Mouse (Mus musculus) mesoderm, embryonic 11.5 days (tissue): ENCODE results near the gene Abhd12b.

Source experiments
- DNase-seq: peaks from one replicate; pipeline ENCODE4 v3.0.0-alpha.2; 2012; ENCODE audit warnings: low read depth, low spot score

The Abhd12b gene

DNA sequence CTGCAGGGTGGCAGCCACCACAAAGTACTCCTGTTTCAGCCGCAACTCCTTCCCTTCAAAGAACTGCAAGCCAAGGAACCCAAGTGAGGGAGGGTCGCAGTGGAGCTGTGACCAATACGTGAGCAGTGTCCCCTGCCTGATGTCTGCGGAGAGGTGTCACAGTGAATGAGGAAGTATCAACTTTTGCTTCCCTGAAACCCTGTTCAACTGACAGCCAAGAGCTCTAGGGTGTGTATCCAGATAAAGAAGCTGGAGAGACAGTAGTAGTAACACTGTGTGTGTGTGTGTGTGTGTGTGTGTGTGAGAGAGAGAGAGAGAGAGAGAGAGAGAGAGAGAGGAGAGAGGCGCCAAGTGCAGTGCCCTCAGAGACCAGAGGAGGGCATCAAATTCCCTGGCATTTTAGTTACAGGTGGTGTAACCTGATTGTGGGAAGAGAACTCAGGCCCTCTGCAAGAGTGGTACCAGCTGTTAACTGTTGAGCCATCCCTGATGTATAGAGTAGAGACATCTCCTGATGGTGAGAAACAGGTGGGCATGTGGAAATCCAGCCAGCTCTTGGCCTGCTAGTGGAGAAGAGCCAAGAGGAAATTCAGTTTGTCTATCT, 48.1 kb downstream of the Abhd12b start:
- no peak for DNase-seq

DNA sequence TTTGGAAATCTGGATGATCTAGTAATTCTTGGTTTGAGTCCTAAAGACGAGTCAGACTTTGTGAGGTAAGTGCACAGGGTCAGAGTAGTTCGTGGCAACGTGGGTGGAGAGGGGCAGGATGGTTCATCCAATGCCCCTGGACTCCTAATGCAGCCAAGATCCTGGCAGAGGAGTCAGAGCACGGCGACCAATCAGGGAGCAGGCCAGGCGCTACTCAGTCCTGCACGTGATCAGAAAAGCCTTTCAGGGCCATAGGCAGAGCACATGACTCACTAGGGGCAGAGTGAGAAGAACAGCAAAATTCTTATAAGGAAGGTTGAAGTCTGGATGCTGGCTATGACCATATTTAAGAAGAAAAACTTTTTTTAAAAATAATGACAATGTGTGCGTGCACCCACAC, 50.5 kb downstream of the Abhd12b start:
- no peak for DNase-seq

DNA sequence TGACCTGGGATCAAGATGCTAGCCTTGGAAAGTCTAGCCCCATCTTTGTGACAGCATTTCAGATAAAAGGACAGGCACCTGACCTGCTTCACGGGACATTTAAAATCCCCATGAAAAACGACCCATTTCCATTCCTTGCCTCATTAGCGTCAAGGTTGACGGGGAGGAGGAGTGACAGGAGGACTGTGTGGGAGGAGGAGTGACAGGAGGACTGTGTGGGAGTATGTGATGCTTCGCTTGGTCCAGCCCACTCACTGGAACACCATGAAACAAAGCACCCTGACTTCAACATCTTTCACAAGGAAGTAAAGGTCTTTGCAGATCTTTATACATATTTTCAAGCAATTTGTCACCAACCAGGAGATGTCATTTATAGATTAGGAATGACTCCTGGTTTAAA, 54.3 kb downstream of the Abhd12b start:
- DNase-seq: no peak

DNA sequence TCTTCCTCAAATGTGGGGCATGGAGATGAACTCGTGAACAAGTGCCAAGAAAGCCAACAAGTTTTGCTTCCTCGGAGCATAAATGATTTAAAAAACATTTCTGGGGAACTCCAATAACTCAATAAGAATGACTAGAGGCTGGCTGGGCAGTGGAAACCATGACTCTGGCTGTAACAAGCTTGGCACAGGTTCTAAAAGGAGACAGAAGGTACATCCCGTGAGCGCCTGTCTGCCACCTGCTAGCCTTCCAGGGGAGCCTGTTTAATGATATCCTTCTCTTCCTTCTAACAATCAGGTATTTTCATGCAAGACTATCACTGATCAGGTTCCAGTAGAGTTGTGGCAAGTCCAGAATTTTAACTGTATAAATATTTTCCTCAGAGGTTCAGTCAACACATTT, 58.6 kb downstream of the Abhd12b start:
- DNase-seq: no peak

DNA sequence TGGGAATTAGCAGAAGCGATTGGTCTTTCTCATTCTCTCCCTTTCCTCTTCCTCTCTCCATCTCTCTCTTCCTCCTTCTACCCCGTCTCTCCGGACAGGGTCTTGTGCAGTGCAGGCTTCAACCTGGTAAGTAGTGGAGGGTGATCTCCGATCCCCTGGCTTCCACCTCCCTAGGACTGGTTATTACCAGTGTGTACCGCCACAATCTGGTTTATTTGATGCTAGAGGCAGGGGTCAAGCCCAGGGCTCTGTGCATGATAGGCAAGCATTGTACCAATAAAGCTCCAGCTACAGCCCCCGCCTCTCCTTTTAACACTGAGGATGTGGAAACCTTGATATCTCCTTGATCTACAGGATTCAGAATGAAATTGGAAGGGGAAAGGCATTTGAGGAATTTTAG, 59.7 kb downstream of the Abhd12b start:
- DNase-seq: no peak

DNA sequence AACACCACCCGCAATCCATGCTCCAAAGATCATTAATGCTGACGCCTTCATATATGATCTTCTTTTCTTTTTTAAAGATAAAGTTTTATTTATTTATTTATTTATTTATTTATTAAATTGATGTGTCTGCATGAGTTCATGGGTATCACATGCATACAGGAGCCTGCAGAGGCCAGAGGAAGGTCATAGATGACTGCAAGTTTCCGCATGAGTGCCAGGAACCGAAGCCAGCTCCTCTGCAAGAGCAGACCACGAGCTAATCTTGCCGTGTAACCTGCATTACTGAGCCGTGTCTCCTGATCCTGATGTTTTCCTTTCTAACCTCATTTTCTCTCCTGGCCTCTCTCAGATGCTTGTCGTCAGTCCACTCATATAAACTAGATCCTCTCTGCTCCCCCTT, 60.3 kb downstream of the Abhd12b start:
- no peak for DNase-seq

DNA sequence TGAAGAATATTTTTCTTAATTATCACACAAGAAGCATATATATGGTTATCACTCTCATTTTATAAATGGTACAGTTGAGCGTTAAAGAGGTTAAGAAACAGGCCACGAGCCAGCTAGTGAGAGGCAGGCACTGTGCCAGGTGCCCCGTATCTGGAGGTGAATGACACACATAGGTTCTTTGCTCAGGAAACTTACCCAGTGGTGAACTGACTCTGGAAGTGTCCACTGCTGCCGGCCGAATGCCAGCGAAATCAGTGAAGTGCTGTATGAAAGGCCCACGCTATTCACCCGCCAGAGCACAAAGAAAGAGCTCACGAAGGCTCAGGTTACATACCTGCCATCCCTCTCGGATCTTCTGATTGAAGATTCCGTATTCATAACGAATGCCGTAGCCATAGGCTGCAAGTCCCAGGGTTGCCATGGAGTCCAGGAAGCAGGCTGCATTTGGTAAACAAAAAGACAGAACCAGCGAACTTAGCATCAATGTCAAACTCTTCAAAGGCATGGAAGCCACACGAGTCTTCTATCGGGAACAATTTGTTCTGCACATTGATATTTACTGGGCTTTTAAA, 62.4 kb downstream of the Abhd12b start:
- DNase-seq: no peak

DNA sequence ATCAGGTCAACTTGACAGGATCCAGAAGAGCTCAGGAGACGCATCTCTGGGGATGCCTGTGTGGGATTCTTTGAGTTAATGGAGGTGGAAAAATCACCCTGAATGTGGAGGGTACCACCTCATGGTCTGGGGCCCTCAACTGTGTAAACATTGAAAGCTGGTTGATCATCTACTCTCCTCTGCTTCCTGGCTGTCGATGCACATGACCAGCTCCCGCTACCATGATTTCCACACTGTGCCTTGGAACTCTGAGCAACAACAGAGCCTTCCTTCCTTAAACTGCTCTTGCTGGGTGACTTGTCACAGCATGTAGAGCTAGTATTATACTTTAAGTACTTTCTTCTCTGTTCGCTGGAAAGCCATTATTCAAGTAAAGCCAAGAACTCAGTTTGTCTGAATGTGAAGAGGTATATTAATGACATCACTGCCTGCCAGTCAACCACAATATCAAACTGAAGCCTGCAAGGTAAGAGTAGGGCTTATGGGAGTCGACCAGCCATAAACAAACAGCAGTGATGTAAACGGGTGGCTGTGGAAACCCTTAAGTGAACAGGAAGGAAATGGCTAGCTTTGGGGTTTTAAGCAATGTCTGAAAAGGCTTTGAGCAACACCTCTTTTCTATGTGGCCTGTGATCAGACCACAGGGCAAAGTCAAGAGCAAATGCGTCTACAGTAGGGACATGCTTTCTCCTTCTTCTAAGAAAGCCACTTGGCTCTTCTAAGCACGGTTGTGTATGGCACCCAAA, 65.0 kb downstream of the Abhd12b start:
- DNase-seq: no peak

DNA sequence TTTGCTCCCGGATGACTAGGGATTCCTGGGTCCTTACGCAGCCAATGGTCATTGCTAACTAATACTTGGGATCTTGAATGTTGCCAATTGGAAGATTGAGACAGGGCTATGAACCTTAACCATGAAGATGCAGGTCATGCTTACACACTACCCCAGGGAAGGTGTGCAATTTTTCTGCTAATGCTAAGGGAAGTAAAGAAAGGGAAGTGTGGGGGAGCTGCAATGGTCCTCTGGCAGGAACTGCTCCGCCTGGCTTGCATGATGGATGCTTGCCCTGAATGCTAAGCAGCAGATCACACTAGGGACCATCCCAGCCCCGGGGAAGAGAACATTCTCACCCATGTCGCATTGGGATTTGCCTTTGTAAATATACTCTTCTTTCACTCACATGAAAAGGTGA, 67.5 kb downstream of the Abhd12b start:
- DNase-seq: no peak

DNA sequence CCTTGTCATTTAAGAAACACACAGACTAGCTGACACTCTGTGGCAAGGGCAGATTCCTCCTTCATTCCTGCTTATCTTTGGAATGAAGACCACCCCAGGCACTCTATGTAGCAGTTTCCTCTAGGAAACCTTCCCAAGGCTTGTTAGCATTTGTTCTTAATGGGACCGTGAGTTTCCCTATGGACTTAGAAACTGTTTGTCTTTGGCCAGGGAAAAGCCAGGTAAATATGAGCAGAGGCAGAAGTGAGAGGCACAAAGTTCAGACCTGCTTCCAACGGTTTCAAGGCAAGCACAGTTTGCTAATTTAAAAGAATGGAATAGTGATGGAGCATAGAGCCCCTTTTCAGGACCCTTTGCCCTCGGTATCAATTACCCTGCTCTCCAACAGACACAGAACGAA, 69.4 kb downstream of the Abhd12b start:
- DNase-seq: no peak

DNA sequence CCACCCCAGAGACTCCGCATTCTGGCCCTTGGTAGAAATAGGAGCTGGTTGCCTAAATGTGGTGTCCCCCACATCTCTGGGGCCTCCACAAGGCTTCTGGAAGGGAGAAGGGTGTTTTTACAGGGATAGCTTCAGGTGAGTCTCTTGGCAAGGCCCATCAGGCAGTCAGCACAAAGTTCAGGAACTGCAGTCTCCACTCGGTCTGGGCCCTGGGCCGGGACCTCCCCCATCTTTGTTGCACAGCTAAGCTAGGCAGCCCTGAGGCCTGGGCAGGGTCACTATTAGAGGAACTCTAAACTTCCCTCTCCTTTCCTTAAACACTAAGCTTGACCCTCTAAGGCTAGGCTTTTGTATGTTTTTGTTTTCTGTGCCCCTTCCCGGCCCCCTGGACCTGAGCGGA, 72.7 kb downstream of the Abhd12b start:
- DNase-seq: no peak

DNA sequence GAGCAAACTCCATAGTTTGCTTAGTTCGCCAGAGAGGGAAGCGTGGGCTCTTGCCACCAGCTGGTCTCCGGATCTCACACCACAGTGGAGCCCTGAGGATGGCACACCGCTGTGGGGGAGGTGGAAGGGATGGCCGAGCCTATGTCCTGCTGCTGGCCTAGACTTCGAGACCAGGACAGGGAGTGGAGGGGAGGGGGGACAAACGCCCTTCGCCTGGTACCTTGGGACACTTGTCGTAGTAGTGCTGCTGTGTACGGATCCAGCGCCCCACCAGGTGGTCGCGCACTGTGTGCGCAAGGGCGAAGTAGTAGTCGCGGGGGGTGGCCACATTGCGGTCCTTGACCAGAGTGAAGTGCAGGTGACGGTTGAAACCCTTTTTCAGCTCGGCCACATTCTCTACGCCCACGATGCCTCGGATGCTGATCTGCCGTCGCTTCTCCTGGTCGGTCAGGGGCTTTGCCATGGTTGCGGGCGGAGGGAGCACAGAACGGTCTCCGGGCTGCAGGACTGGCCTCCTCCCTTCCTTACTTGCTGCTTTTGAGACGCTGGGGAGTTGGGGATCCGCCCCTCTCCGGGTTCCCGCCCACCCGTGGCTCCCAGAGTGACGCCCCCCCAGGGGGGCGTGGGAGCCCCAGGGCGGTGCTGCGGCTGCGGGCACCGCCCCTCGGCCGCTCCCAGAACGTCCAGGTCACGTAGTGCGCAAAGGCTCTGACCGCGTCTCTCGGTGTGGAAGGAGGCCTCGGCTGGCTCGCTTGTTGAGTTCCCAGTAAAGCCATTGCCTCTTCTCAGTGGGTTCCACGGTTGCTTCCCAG, 73.4 kb downstream of the Abhd12b start:
- DNase-seq: peak; percentile 84

DNA sequence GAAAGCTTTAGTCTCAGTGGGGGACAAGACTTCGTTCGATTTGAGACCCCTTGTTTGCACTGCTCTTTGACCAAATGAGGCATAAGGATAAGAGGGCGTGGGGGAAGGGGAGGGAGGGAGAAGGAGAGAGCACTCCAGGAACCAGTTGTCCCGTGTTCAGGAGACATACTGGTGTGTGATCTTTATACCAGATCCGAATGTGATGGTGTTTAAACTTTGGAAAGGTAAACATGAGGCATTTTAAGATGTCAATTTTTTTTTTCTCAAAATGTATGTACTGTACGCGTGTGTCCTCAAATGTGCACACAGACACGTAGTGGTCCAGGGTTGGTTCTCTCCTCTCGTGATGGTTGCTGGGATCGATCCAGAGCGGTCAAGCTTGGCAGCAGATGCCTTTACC, 74.2 kb downstream of the Abhd12b start:
- no peak for DNase-seq

DNA sequence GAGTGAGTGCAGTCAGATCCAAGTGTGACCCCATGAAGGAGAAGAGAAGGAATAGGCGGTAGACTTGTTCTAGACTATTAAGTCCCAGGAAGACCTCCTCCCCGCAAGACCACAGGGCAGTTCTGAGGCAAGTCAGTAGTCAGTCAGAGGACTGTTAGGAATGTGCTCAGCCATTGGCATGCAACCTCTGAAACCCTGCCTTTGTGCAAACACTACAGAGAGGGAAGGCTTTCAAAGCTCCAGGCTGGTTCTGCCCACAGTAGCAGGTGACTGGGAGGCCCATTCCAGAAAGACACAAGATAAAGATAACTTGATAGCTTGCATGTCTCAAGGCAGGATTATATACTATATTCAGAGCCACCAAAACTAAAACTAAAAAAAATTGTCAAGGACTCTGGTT, 77.4 kb downstream of the Abhd12b start, which contains the start of gene Pygl:
Gene Pygl (minus strand): TSS at position 195 of the 400 bp plus-strand sequence.
- no peak for DNase-seq

DNA sequence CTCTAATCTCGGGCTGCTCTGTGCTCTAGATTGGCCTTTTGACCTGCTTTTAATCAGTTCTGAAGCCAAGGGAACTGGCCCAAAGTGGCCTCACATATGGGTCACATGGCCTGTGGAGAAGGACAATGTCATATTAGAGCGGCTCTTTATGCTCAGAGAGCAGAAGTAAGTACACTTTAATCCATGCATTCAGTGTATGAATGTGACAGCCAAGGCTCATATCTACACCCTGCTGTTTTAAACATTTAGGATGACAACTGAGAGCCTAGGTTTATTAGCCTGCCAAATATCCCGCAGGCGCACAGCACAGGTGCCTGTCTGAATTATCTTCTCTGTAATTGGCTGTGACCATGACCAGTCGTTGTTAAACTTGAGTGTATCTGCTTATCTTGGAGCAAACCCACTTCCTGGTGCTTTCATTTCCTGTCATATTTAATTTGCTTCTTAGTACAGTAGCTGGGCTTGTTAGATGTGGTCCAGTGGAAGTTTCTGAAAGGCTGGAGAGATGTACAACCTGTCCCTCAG, 78.1 kb downstream of the Abhd12b start:
- no peak for DNase-seq
